Mouse (Mus musculus): Measurements from ENCODE around the gene Gimap5.

GRCm38 (mm10) chr6:48727761-48728160 lies 18.2 kb upstream of the Gimap5 start:
- no peak for TF ChIP-seq CTCF (IDR thresholded peaks at IDR 0.05; ENCODE audit: borderline replicate concordance, insufficient read depth, low read length)
- TF ChIP-seq POLR2A (IDR thresholded peaks at IDR 0.05; ENCODE audit: low read depth, low read length), result no peak
